Mouse (Mus musculus) heart, embryonic 10.5 days (tissue): ENCODE data around the gene Kif5a. TPM values are rescaled to one million over a fixed set of nuclear protein-coding genes. Genes with fewer than 3 reads are reported as not detected.
"Not testable (repeated sequence)": the region's sequence is repeated elsewhere in the genome, so short reads cannot be mapped to it uniquely, and the experiment has no call there.

ENCODE experiments used
- DNase-seq: peaks from one replicate; pipeline ENCODE4 v3.0.0-alpha.2; 2017; ENCODE audit warnings: low spot score
- H3K27ac ChIP-seq: fragments of 300-500 bp; sonication (generic); 2 replicates; pipeline ENCODE4 v1.5.1; 2016; ENCODE audit warnings: mild to moderate bottlenecking
- H3K27me3 ChIP-seq: fragments of 300-500 bp; sonication (generic); 2 replicates; pipeline ENCODE4 v1.6.1; 2016; ENCODE audit warnings: mild to moderate bottlenecking; ENCODE audit not compliant: poor library complexity, insufficient read depth, severe bottlenecking
- H3K36me3 ChIP-seq: fragments of 300-500 bp; sonication (generic); 2 replicates; pipeline ENCODE4 v1.6.1; 2016; ENCODE audit warnings: mild to moderate bottlenecking, moderate library complexity
- H3K4me1 ChIP-seq: fragments of 300-500 bp; sonication (generic); 2 replicates; pipeline ENCODE4 v1.6.1; 2016; ENCODE audit warnings: mild to moderate bottlenecking
- H3K4me3 ChIP-seq: fragments of 300-500 bp; sonication (generic); 2 replicates; pipeline ENCODE4 v1.5.1; 2016; ENCODE audit warnings: mild to moderate bottlenecking, moderate library complexity
- H3K9me3 ChIP-seq: fragments of 300-500 bp; sonication (generic); 2 replicates; pipeline ENCODE4 v1.6.1; 2016; ENCODE audit warnings: mild to moderate bottlenecking, moderate library complexity
- WGBS: fragments of 180-500 bp; shearing (Covaris S2); methylation state at CpG from one replicate; pipeline ENCODE4 v1.1.7; 2016; 5-methylcytosine and 5-hydroxymethylcytosine counted together
- polyA plus RNA-seq: library from polyadenylated mRNA; unstranded; fragments of >200 nt; fragmentation: Nextera tagmentation; extraction: Ambion mirVana; gene quantifications from 2 replicates; pipeline ENCODE4 v1.2.1, GENCODE M21; 2016

Gene Kif5a
- polyA plus RNA-seq, 1 experiment from 2014 or later: 1.4 TPM

- peaks cover 45% of the 10 kb centered on the region for H3K4me1 ChIP-seq
- H3K36me3 ChIP-seq: peaks cover 59% of the 10 kb centered on the region
Observed at GRCm38 (mm10) chr10:127198492-127198891, 64.7 kb downstream of the Kif5a start.

GRCm38 (mm10) chr10:127197505-127198110, 65.5 kb downstream of the Kif5a start:
- H3K9me3 ChIP-seq: no peaks in the 10 kb centered on the region
- WGBS: 78% methylated on average over 11 of the region's 11 CpGs
- no peak for DNase-seq
- no peak overlapping the region for H3K4me3 ChIP-seq
- peak overlapping the region; percentile 76; the same call in 1 of the 2 replicates for H3K27ac ChIP-seq
- peaks cover 47% of the 10 kb centered on the region for H3K4me1 ChIP-seq
- H3K27me3 ChIP-seq: no peaks in the 10 kb centered on the region
- H3K36me3 ChIP-seq: peaks cover 56% of the 10 kb centered on the region

More at GRCm38 (mm10) chr10:127198492-127198891, 64.7 kb downstream of the Kif5a start:
- 67% methylated on average over 2 of the region's 2 CpGs for WGBS
- Histone ChIP-seq H3K9me3 (no peaks in the 10 kb centered on the region), H3K27ac (no peak overlapping the region; the same call in 1 of the 2 replicates), H3K27me3 (no peaks in the 10 kb centered on the region), H3K4me3 (no peak overlapping the region)
- DNase-seq: no peak

- peaks cover 51% of the 10 kb centered on the region for H3K4me1 ChIP-seq
- H3K36me3 ChIP-seq: peaks cover 56% of the 10 kb centered on the region
- no peaks in the 10 kb centered on the region for H3K9me3 ChIP-seq
- H3K27ac ChIP-seq: peak overlapping the region; percentile 76; the same call in 1 of the 2 replicates
- no peak for DNase-seq
- 86% methylated on average over 8 of the region's 8 CpGs for WGBS
- no peaks in the 10 kb centered on the region for H3K27me3 ChIP-seq
- no peak overlapping the region for H3K4me3 ChIP-seq
Observed at GRCm38 (mm10) chr10:127197104-127197503, 66.0 kb downstream of the Kif5a start.

- Histone ChIP-seq H3K9me3 (no peaks in the 10 kb centered on the region), H3K4me3 (peak overlapping the region; percentile 94), H3K27me3 (no peaks in the 10 kb centered on the region), H3K36me3 (peaks cover 49% of the 10 kb centered on the region), H3K4me1 (peaks cover 56% of the 10 kb centered on the region), H3K27ac (peak overlapping the region; percentile 97)
- WGBS: 4% methylated on average over 5 of the region's 5 CpGs
- DNase-seq: peak; percentile 92
Observed at GRCm38 (mm10) chr10:127196392-127196791, 66.8 kb downstream of the Kif5a start.

- DNase-seq: no peak
- peaks cover 65% of the 10 kb centered on the region for H3K4me1 ChIP-seq
- peaks cover 45% of the 10 kb centered on the region for H3K36me3 ChIP-seq
Observed at GRCm38 (mm10) chr10:127195328-127196129, 67.6 kb downstream of the Kif5a start, which contains the start of gene Dtx3. Gene Dtx3 (minus strand): TSS chr10:127195728.

GRCm38 (mm10) chr10:127194428-127195327, 68.5 kb downstream of the Kif5a start:
- H3K27me3 ChIP-seq: no peaks in the 10 kb centered on the region
- WGBS: 14% methylated on average over 22 of the region's 22 CpGs

More at GRCm38 (mm10) chr10:127195328-127196129, 67.6 kb downstream of the Kif5a start, which contains the start of gene Dtx3:
- WGBS: under 1% methylated on average over 40 of the region's 47 CpGs
- peak within 1 kb of the TSS; percentile 97 for H3K27ac ChIP-seq
- H3K4me3 ChIP-seq: peak within 1 kb of the TSS; percentile 94
- no peaks in the 10 kb centered on the region for H3K27me3 ChIP-seq
- H3K9me3 ChIP-seq: no peaks in the 10 kb centered on the region

GRCm38 (mm10) chr10:127193011-127193410, 70.1 kb downstream of the Kif5a start:
- no peak for DNase-seq
- H3K9me3 ChIP-seq: no peaks in the 10 kb centered on the region
- peaks cover 19% of the 10 kb centered on the region for H3K36me3 ChIP-seq
- 84% methylated on average over 9 of the region's 9 CpGs for WGBS
- H3K4me3 ChIP-seq: no peak overlapping the region
- H3K27ac ChIP-seq: peak overlapping the region; percentile 43; the same call in 1 of the 2 replicates
- no peaks in the 10 kb centered on the region; the same call in 1 of the 2 replicates for H3K27me3 ChIP-seq
- H3K4me1 ChIP-seq: peaks cover 86% of the 10 kb centered on the region

More at GRCm38 (mm10) chr10:127194428-127195327, 68.5 kb downstream of the Kif5a start:
- no peak for DNase-seq
- H3K36me3 ChIP-seq: peaks cover 36% of the 10 kb centered on the region
- H3K4me1 ChIP-seq: peaks cover 73% of the 10 kb centered on the region
- H3K9me3 ChIP-seq: no peaks in the 10 kb centered on the region
- H3K27ac ChIP-seq: peak overlapping the region; percentile 97
- peak overlapping the region; percentile 94 for H3K4me3 ChIP-seq

GRCm38 (mm10) chr10:127192057-127192328, 71.2 kb downstream of the Kif5a start:
- WGBS: 41% methylated on average over 1 of the region's 1 CpGs
- H3K27me3 ChIP-seq, H3K27ac ChIP-seq, H3K9me3 ChIP-seq, DNase-seq, H3K4me3 ChIP-seq: not testable (repeated sequence)
- Histone ChIP-seq H3K4me1 (peaks cover 86% of the 10 kb centered on the region), H3K36me3 (peaks cover 13% of the 10 kb centered on the region)

- no peaks in the 10 kb centered on the region; the same call in none of the 2 replicates for H3K27me3 ChIP-seq
- H3K9me3 ChIP-seq: no peaks in the 10 kb centered on the region
- H3K4me1 ChIP-seq: peaks cover 80% of the 10 kb centered on the region
- H3K36me3 ChIP-seq: peaks cover 18% of the 10 kb centered on the region
- H3K4me3 ChIP-seq: 0 out of 2 replicates have a peak overlapping the region, but pooled peaks have one; percentile 81
- no peak overlapping the region; the same call in 1 of the 2 replicates for H3K27ac ChIP-seq
- DNase-seq: no peak
- 62% methylated on average over 19 of the region's 19 CpGs for WGBS
Observed at GRCm38 (mm10) chr10:127191191-127192056, 71.7 kb downstream of the Kif5a start.

- H3K36me3 ChIP-seq: peaks cover 19% of the 10 kb centered on the region
- peak overlapping the region; percentile 81 for H3K4me3 ChIP-seq
- H3K27me3 ChIP-seq: peaks cover 2% of the 10 kb centered on the region
- DNase-seq: no peak
- H3K4me1 ChIP-seq: peaks cover 73% of the 10 kb centered on the region
- 27% methylated on average over 14 of the region's 14 CpGs for WGBS
- no peaks in the 10 kb centered on the region for H3K9me3 ChIP-seq
- H3K27ac ChIP-seq: peak overlapping the region; percentile 92
Observed at GRCm38 (mm10) chr10:127190398-127191190, 72.6 kb downstream of the Kif5a start.
